Mouse (Mus musculus): ENCODE measurements around the gene Sh3bp1. TPM values are rescaled to one million over a fixed set of nuclear protein-coding genes. Genes with fewer than 3 reads are reported as not detected.

Sh3bp1 gene
- total RNA-seq, 1 experiment from 2014 or later, result 6.6 TPM

- DNase-seq, result peak; percentile 94
These were observed 48.1 kb downstream of the Sh3bp1 start, which contains the start of gene Triobp for GRCm38 (mm10) chr15:78947657-78948056. Gene Triobp, plus strand, starts transcription at chr15:78947724.

- no peak for DNase-seq
These were observed 48.7 kb downstream of the Sh3bp1 start for GRCm38 (mm10) chr15:78948152-78948725.

- no peak for DNase-seq
These were observed 49.3 kb downstream of the Sh3bp1 start for GRCm38 (mm10) chr15:78948883-78949282.

GRCm38 (mm10) chr15:78955663-78956062 is 56.1 kb downstream of the Sh3bp1 start:
- no peak for DNase-seq

- DNase-seq, result no peak
These were observed 56.8 kb downstream of the Sh3bp1 start for GRCm38 (mm10) chr15:78956351-78956750.

- DNase-seq, result no peak
These were observed 57.5 kb downstream of the Sh3bp1 start for GRCm38 (mm10) chr15:78957021-78957420.

- no peak for DNase-seq
These were observed 60.0 kb downstream of the Sh3bp1 start for GRCm38 (mm10) chr15:78959537-78959936.

- peak; percentile 82 for DNase-seq
These were observed 60.5 kb downstream of the Sh3bp1 start for GRCm38 (mm10) chr15:78960088-78960487.

Small RNA genes lying within 50 kb of the gene (microRNA-seq; reads per million reads assigned to microRNA genes)
- gene Mir6955, result 0 reads per million in 2 experiments

Other genes with a start within 250 kb of the Sh3bp1 start
- gene Elfn2, start 181.0 kb upstream of the Sh3bp1 start, total RNA-seq (2021), result 4.4 and 5.6 TPM in 2 replicates
- 13.1 and 19.8 TPM in 2 replicates for gene Mfng, start 126.3 kb upstream of the Sh3bp1 start, total RNA-seq (2021)
- 10.6 and 12.7 TPM in 2 replicates for gene Card10, start 96.7 kb upstream of the Sh3bp1 start, total RNA-seq (2021)
- gene Cdc42ep1, start 57.1 kb upstream of the Sh3bp1 start, total RNA-seq (2021), result 44.5 and 45.1 TPM in 2 replicates
- gene Lgals2, start 44.2 kb upstream of the Sh3bp1 start, total RNA-seq (2021), result 0.85 TPM in 1 of 2 replicates, not detected in the other
- gene Gga1, start 22.6 kb upstream of the Sh3bp1 start, total RNA-seq (2021), result 51.7 and 52.0 TPM in 2 replicates
- gene Gm49510, start 101 bp upstream of the Sh3bp1 start, total RNA-seq (2021), result not detected in 2 replicates
- 4.4 and 6.2 TPM in 2 replicates for gene Pdxp, start 14.2 kb downstream of the Sh3bp1 start, total RNA-seq (2021)
- gene Lgals1, start 27.0 kb downstream of the Sh3bp1 start, total RNA-seq (2021), result 554 and 561 TPM in 2 replicates
- 37.0 and 44.4 TPM in 2 replicates for gene Nol12, start 35.2 kb downstream of the Sh3bp1 start, total RNA-seq (2021)
- 82.2 and 85.0 TPM in 2 replicates for gene Triobp, start 48.0 kb downstream of the Sh3bp1 start, total RNA-seq (2021)
- gene H1f0, start 128.7 kb downstream of the Sh3bp1 start, total RNA-seq (2021), result 162 and 178 TPM in 2 replicates
- gene Galr3, start 142.1 kb downstream of the Sh3bp1 start, total RNA-seq (2021), result 0.41 and 0.78 TPM in 2 replicates
- 23.3 and 24.1 TPM in 2 replicates for gene Ankrd54, start 163.1 kb downstream of the Sh3bp1 start, total RNA-seq (2021)
- gene Eif3l, start 175.4 kb downstream of the Sh3bp1 start, total RNA-seq (2021), result 171 and 177 TPM in 2 replicates
- gene Micall1, start 209.1 kb downstream of the Sh3bp1 start, total RNA-seq (2021), result 34.3 and 41.0 TPM in 2 replicates
- gene Polr2f, start 241.2 kb downstream of the Sh3bp1 start, total RNA-seq (2021), result 110 and 127 TPM in 2 replicates
- gene 1700088E04Rik, start 241.5 kb downstream of the Sh3bp1 start, total RNA-seq (2021), result 4.4 and 4.7 TPM in 2 replicates

All from adrenal gland, postnatal 14 days (tissue).